Mouse (Mus musculus): ENCODE results near the gene Tmx1. TPM values are rescaled to one million over a fixed set of nuclear protein-coding genes. Genes with fewer than 3 reads are reported as not detected.

The Tmx1 gene
- polyA plus RNA-seq, 1 experiment from 2014 or later = 103 TPM

- no peaks in the 10 kb centered on the region for H3K36me3 ChIP-seq (ENCODE audit: control insufficient read depth, insufficient read depth)
- H3K27me3 ChIP-seq (ENCODE audit: control insufficient read depth, insufficient read depth, low read depth, low read length) = no peaks in the 10 kb centered on the region
- no peak overlapping the region for H3K4me2 ChIP-seq (ENCODE audit: low read depth, low read length)
- WGBS (ENCODE audit: insufficient replicate concordance) = 51% methylated on average over 16 of the region's 16 CpGs
- no peak for ATAC-seq (ENCODE audit: low read depth)
- H3K9ac ChIP-seq (ENCODE audit: low read depth, low read length) = no peak overlapping the region
- no peaks in the 10 kb centered on the region for H3K9me3 ChIP-seq (replicated peaks; ENCODE audit: control insufficient read depth, low read length)
- no peak overlapping the region for H3K4me3 ChIP-seq (ENCODE audit: low read depth, low read length)
- H3K27ac ChIP-seq (ENCODE audit: low read length) = no peak overlapping the region
- no peaks in the 10 kb centered on the region for H3K4me1 ChIP-seq (ENCODE audit: control insufficient read depth, low read depth, low read length)
Measured at GRCm38 (mm10) chr12:70476884-70477576, 24.1 kb downstream of the Tmx1 start.

GRCm38 (mm10) chr12:70477593-70478287 is 24.8 kb downstream of the Tmx1 start:
- Histone ChIP-seq H3K9ac (ENCODE audit: low read depth, low read length) (no peak overlapping the region), H3K27me3 (ENCODE audit: control insufficient read depth, insufficient read depth, low read depth, low read length) (no peaks in the 10 kb centered on the region), H3K4me3 (ENCODE audit: low read depth, low read length) (no peak overlapping the region), H3K27ac (ENCODE audit: low read length) (no peak overlapping the region), H3K9me3 (replicated peaks; ENCODE audit: control insufficient read depth, low read length) (no peaks in the 10 kb centered on the region), H3K4me2 (ENCODE audit: low read depth, low read length) (no peak overlapping the region), H3K36me3 (ENCODE audit: control insufficient read depth, insufficient read depth) (no peaks in the 10 kb centered on the region), H3K4me1 (ENCODE audit: control insufficient read depth, low read depth, low read length) (no peaks in the 10 kb centered on the region)
- no peak for ATAC-seq (ENCODE audit: low read depth)
- 72% methylated on average over 16 of the region's 16 CpGs for WGBS (ENCODE audit: insufficient replicate concordance)

GRCm38 (mm10) chr12:70485956-70486355 is 33.1 kb downstream of the Tmx1 start:
- 68% methylated on average over 7 of the region's 7 CpGs for WGBS (ENCODE audit: insufficient replicate concordance)
- no peak overlapping the region for H3K4me3 ChIP-seq (ENCODE audit: low read depth, low read length)
- no peak overlapping the region for H3K27ac ChIP-seq (ENCODE audit: low read length)
- H3K9me3 ChIP-seq (replicated peaks; ENCODE audit: control insufficient read depth, low read length) = no peaks in the 10 kb centered on the region
- no peaks in the 10 kb centered on the region for H3K36me3 ChIP-seq (ENCODE audit: control insufficient read depth, insufficient read depth)
- H3K4me2 ChIP-seq (ENCODE audit: low read depth, low read length) = no peak overlapping the region
- H3K9ac ChIP-seq (ENCODE audit: low read depth, low read length) = no peak overlapping the region
- no peak for ATAC-seq (ENCODE audit: low read depth)
- H3K27me3 ChIP-seq (ENCODE audit: control insufficient read depth, insufficient read depth, low read depth, low read length) = no peaks in the 10 kb centered on the region
- H3K4me1 ChIP-seq (ENCODE audit: control insufficient read depth, low read depth, low read length) = no peaks in the 10 kb centered on the region

DNA sequence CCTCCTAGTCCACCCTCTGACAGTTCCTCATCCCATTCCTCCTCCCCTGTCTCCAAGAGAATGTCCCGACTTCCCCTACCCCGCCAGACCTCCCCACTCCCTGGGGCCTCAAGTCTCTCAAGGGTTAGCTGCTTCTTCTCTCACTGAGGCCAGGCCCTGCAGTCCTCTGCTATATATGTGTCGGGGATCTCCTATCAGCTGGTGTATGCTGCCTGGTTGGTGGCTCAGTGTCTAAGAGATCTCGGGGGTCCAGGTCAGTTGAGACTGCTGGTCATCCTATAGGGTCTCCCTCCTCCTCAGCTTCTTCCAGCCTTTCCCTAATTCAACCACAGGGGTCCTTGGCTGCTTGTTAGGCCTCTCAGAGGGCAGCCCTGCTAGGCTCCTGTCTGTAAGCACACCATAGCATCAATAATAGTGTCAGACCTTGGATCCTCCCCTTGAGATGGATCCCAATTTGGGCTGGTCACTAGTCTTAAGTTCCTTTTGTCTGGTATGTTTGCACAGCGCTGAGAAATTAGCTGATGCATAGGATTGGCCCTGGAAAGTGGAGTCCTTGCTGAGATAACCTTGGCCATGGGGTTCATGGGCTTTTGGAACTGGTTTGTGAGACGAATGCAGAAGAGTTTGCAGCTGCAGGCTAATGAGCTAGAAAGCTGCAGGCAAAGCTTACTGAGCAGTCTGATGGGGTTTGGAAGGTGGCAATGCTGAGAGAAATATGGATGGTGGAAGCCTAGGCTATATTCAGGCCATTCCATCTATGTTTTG is 34.0 kb downstream of the Tmx1 start:
- no peak overlapping the region for H3K4me3 ChIP-seq (ENCODE audit: low read depth, low read length)
- no peak overlapping the region for H3K27ac ChIP-seq (ENCODE audit: low read length)
- H3K4me2 ChIP-seq (ENCODE audit: low read depth, low read length) = no peak overlapping the region
- ATAC-seq (ENCODE audit: low read depth) = no peak
- H3K9ac ChIP-seq (ENCODE audit: low read depth, low read length) = no peak overlapping the region
- H3K4me1 ChIP-seq (ENCODE audit: control insufficient read depth, low read depth, low read length) = no peaks in the 10 kb centered on the region
- H3K9me3 ChIP-seq (replicated peaks; ENCODE audit: control insufficient read depth, low read length) = no peaks in the 10 kb centered on the region
- H3K27me3 ChIP-seq (ENCODE audit: control insufficient read depth, insufficient read depth, low read depth, low read length) = no peaks in the 10 kb centered on the region
- no peaks in the 10 kb centered on the region for H3K36me3 ChIP-seq (ENCODE audit: control insufficient read depth, insufficient read depth)
- 54% methylated on average over 6 of the region's 6 CpGs for WGBS (ENCODE audit: insufficient replicate concordance)

- Histone ChIP-seq H3K9me3 (replicated peaks; ENCODE audit: control insufficient read depth, low read length) (no peaks in the 10 kb centered on the region), H3K36me3 (ENCODE audit: control insufficient read depth, insufficient read depth) (no peaks in the 10 kb centered on the region), H3K27me3 (ENCODE audit: control insufficient read depth, insufficient read depth, low read depth, low read length) (no peaks in the 10 kb centered on the region), H3K4me2 (ENCODE audit: low read depth, low read length) (no peak overlapping the region), H3K4me1 (ENCODE audit: control insufficient read depth, low read depth, low read length) (no peaks in the 10 kb centered on the region), H3K9ac (ENCODE audit: low read depth, low read length) (no peak overlapping the region), H3K27ac (ENCODE audit: low read length) (no peak overlapping the region), H3K4me3 (ENCODE audit: low read depth, low read length) (no peak overlapping the region)
- no peak for ATAC-seq (ENCODE audit: low read depth)
- 79% methylated on average over 10 of the region's 10 CpGs for WGBS (ENCODE audit: insufficient replicate concordance)
Measured at GRCm38 (mm10) chr12:70492441-70492840, 39.5 kb downstream of the Tmx1 start.

DNA sequence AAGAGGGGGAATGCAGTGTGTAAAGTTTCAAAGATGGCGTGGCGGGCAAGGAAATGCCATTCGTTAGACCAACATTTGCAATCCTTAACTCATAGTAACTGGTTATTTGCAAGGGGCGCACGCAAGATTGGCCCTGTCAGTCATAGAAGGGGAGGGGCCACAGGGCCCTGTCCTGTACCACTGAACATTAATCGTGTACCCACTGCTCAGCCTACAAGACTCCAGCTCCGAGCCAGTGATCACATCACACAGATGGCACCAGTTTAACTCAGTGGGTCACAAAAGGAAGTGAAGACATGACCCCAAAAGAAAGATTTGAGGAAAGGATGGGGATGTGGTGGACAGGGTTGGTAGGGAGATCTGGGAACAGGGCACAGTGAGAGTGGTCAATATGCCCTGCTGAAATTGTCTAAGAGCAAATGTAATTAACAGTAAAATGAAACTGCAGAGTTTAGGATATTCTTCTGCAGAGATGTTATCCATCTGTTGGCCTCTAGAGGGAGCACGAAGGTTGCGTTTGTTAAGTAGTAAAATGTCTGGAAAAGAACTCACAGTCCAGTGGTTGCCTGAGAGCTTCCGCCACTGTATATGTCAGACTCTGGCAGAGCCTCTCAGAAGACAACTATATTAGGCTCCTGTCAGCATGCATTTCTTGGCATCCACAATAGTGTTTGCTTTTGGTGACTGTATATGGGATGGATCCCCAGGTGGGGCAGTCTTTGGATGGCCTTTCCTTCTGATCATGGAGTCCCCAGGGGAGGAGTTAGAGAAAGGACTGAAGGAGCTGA is 41.8 kb downstream of the Tmx1 start:
- no peaks in the 10 kb centered on the region for H3K27me3 ChIP-seq (ENCODE audit: control insufficient read depth, insufficient read depth, low read depth, low read length)
- no peaks in the 10 kb centered on the region for H3K9me3 ChIP-seq (replicated peaks; ENCODE audit: control insufficient read depth, low read length)
- H3K9ac ChIP-seq (ENCODE audit: low read depth, low read length) = no peak overlapping the region
- 46% methylated on average over 10 of the region's 10 CpGs for WGBS (ENCODE audit: insufficient replicate concordance)
- H3K36me3 ChIP-seq (ENCODE audit: control insufficient read depth, insufficient read depth) = no peaks in the 10 kb centered on the region
- no peak overlapping the region for H3K4me3 ChIP-seq (ENCODE audit: low read depth, low read length)
- H3K27ac ChIP-seq (ENCODE audit: low read length) = no peak overlapping the region
- no peaks in the 10 kb centered on the region for H3K4me1 ChIP-seq (ENCODE audit: control insufficient read depth, low read depth, low read length)
- no peak overlapping the region for H3K4me2 ChIP-seq (ENCODE audit: low read depth, low read length)
- no peak for ATAC-seq (ENCODE audit: low read depth)

DNA sequence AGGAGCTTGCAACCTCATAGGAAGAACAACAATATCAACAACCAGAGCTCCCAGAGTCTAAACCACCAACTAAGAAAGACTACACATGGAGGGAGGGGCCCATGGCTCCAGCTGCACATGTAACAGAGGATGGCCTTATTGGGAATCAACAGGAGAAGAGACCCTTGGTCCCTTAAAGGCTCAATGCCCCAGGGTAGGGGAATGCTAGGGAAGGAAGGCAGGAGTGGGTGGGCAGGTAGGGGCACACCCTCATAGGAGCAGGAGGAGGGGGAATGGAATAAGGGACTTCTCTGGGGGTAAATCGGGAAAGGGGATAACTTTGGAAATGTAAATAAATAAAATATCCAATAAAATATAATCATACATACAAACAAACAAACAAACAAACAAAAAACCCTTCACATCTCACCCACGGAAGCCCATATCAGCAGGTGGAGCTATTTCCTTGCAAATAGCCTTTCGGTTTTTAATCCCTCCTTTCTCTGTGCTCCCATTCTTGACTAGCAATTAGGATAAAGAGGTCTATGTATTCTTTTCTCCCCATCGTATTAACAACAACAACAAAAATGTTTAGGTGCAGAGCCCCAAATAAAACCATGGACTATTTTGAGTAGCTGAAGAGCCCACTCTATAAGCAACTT is 42.5 kb downstream of the Tmx1 start:
- Histone ChIP-seq H3K9ac (ENCODE audit: low read depth, low read length) (no peak overlapping the region), H3K4me2 (ENCODE audit: low read depth, low read length) (no peak overlapping the region), H3K27ac (ENCODE audit: low read length) (no peak overlapping the region), H3K27me3 (ENCODE audit: control insufficient read depth, insufficient read depth, low read depth, low read length) (no peaks in the 10 kb centered on the region), H3K36me3 (ENCODE audit: control insufficient read depth, insufficient read depth) (no peaks in the 10 kb centered on the region), H3K9me3 (replicated peaks; ENCODE audit: control insufficient read depth, low read length) (no peaks in the 10 kb centered on the region), H3K4me3 (ENCODE audit: low read depth, low read length) (no peak overlapping the region), H3K4me1 (ENCODE audit: control insufficient read depth, low read depth, low read length) (no peaks in the 10 kb centered on the region)
- 54% methylated on average over 4 of the region's 4 CpGs for WGBS (ENCODE audit: insufficient replicate concordance)
- no peak for ATAC-seq (ENCODE audit: low read depth)

DNA sequence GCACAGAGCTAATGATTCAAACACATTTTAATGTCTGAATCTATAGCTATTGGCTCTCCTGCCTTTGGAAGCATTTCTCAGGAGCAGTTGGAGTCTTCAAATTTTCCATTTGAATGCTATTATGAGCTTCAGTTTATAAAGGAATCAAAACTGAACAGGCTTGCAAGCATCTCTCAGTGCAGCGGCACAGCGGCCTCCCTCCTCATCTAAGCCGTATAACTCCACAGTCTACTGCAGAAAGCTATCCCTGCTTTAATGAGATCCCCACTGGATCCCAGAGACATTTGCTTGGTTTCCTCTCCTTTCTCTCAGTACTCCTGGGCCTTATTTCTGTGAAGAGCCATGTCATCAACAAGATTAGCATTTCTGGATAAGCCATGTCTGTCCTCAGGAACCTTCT is 45.2 kb downstream of the Tmx1 start:
- ATAC-seq (ENCODE audit: low read depth) = no peak
- no peaks in the 10 kb centered on the region for H3K9me3 ChIP-seq (replicated peaks; ENCODE audit: control insufficient read depth, low read length)
- H3K4me2 ChIP-seq (ENCODE audit: low read depth, low read length) = no peak overlapping the region
- H3K27me3 ChIP-seq (ENCODE audit: control insufficient read depth, insufficient read depth, low read depth, low read length) = no peaks in the 10 kb centered on the region
- 88% methylated on average over 3 of the region's 3 CpGs for WGBS (ENCODE audit: insufficient replicate concordance)
- no peaks in the 10 kb centered on the region for H3K4me1 ChIP-seq (ENCODE audit: control insufficient read depth, low read depth, low read length)
- H3K36me3 ChIP-seq (ENCODE audit: control insufficient read depth, insufficient read depth) = no peaks in the 10 kb centered on the region
- no peak overlapping the region for H3K9ac ChIP-seq (ENCODE audit: low read depth, low read length)
- no peak overlapping the region for H3K4me3 ChIP-seq (ENCODE audit: low read depth, low read length)
- no peak overlapping the region for H3K27ac ChIP-seq (ENCODE audit: low read length)
